Mouse (Mus musculus): Measurements from ENCODE around the gene Tulp1. TPM values are rescaled to one million over a fixed set of nuclear protein-coding genes. Genes with fewer than 3 reads are reported as not detected.
A peak's percentile ranks its signal among the peaks of the same experiment; 100 is the strongest.

Gene Tulp1
- total RNA-seq (2021) (not detected), polyA plus RNA-seq (2012; rRNA removed) (0.38 TPM in 1 of 2 replicates, not detected in the other)
- long read RNA-seq, result 0 reads

- H3K9ac ChIP-seq (ENCODE audit: low read depth, low read length), result no peak within 1 kb of the TSS
- H3K27me3 ChIP-seq (ENCODE audit: control insufficient read depth, insufficient read depth, low read length), result peaks cover 5% of the 10 kb centered on the region; the same call in 1 of the 2 replicates
- TF ChIP-seq EP300 (IDR thresholded peaks at IDR 0.05; ENCODE audit: insufficient read depth, low read depth, low read length) (no peak), CTCF (IDR thresholded peaks at IDR 0.05) (no peak), POLR2A (IDR thresholded peaks at IDR 0.05; ENCODE audit: insufficient read depth, low read depth, low read length) (no peak)
These were observed at the start of gene Tulp1 for GRCm38 (mm10) chr17:28365122-28365521. TSS of gene Tulp1 (minus strand) at chr17:28365222.

GRCm38 (mm10) chr17:28411381-28411960 is 46.4 kb upstream of the Tulp1 start:
- TF ChIP-seq CTCF (IDR thresholded peaks at IDR 0.05) (no peak), POLR2A (IDR thresholded peaks at IDR 0.05; ENCODE audit: insufficient read depth, low read depth, low read length) (no peak), EP300 (IDR thresholded peaks at IDR 0.05; ENCODE audit: insufficient read depth, low read depth, low read length) (no peak)
- intact Hi-C loops (cut with DNase I), result no loop called here
- no peak for DNase-seq
- Histone ChIP-seq H3K4me1 (ENCODE audit: control insufficient read depth, insufficient read depth, low read length) (peaks cover 5% of the 10 kb centered on the region), H3K9ac (ENCODE audit: low read depth, low read length) (no peak overlapping the region), H3K27ac (no peak overlapping the region), H3K27me3 (ENCODE audit: control insufficient read depth, insufficient read depth, low read length) (no peaks in the 10 kb centered on the region), H3K4me3 (no peak overlapping the region), H3K36me3 (ENCODE audit: control insufficient read depth, insufficient read depth, low read length) (no peaks in the 10 kb centered on the region), H3K79me2 (replicated peaks; ENCODE audit: control insufficient read depth, insufficient read depth, low read length) (no peaks in the 10 kb centered on the region)
- 62% methylated on average over 10 of the region's 10 CpGs for WGBS

More at GRCm38 (mm10) chr17:28365122-28365521, at the start of gene Tulp1:
- no peak within 1 kb of the TSS for H3K27ac ChIP-seq
- H3K4me1 ChIP-seq (ENCODE audit: control insufficient read depth, insufficient read depth, low read length), result peaks cover 1% of the 10 kb centered on the region; the same call in 1 of the 2 replicates
- 45% methylated on average over 8 of the region's 8 CpGs for WGBS
- no peaks in the 10 kb centered on the region for H3K36me3 ChIP-seq (ENCODE audit: control insufficient read depth, insufficient read depth, low read length)
- no peak for DNase-seq
- intact Hi-C loops (cut with DNase I), result loop anchor here (5.0 kb wide), 1 partner anchor 138 kb away; no protein-coding TSS in a partner anchor
- no peaks in the 10 kb centered on the region for H3K79me2 ChIP-seq (replicated peaks; ENCODE audit: control insufficient read depth, insufficient read depth, low read length)
- H3K4me3 ChIP-seq, result no peak within 1 kb of the TSS

GRCm38 (mm10) chr17:28410731-28411130 is 45.7 kb upstream of the Tulp1 start:
- H3K27ac ChIP-seq, result no peak overlapping the region
- intact Hi-C loops (cut with DNase I), result no loop called here
- no peak overlapping the region for H3K4me3 ChIP-seq

DNA sequence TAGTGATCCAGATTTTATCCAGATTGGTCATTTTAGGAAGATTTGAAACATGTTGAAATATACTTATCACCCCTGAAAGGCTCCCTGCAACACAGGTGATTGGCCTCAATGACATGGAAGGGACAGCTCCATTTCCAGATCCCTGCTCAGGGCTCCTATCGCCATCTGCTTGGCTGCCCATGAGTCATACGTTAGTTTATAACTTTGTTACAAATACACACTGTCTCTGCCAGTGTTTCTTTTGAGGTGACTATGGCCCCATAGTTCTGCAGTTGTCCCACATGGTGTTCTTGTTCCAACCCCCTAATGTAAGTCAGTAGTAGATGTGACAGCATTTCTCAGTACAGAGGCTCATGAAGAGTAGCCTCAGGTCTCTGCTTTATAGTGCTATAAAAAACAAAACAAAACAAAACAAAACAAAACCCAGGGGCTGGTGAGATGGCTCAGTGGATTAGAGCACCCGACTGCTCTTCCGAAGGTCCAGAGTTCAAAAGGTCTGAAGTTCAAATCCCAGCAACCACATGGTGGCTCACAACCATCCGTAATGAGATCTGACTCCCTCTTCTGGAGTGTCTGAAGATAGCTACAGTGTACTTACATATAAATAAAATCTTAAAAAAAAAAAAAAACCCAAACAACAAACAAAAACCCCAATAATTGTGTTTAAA is 43.4 kb upstream of the Tulp1 start:
- DNase-seq, result no peak
- no peak for TF ChIP-seq CTCF (IDR thresholded peaks at IDR 0.05)
- no peak for TF ChIP-seq POLR2A (IDR thresholded peaks at IDR 0.05; ENCODE audit: insufficient read depth, low read depth, low read length)
- no peak for TF ChIP-seq EP300 (IDR thresholded peaks at IDR 0.05; ENCODE audit: insufficient read depth, low read depth, low read length)
- no peaks in the 10 kb centered on the region for H3K36me3 ChIP-seq (ENCODE audit: control insufficient read depth, insufficient read depth, low read length)
- no peaks in the 10 kb centered on the region for H3K27me3 ChIP-seq (ENCODE audit: control insufficient read depth, insufficient read depth, low read length)
- H3K4me3 ChIP-seq, result no peak overlapping the region
- no peaks in the 10 kb centered on the region for H3K79me2 ChIP-seq (replicated peaks; ENCODE audit: control insufficient read depth, insufficient read depth, low read length)
- H3K27ac ChIP-seq, result no peak overlapping the region
- intact Hi-C loops (cut with DNase I), result no loop called here
- peaks cover 5% of the 10 kb centered on the region for H3K4me1 ChIP-seq (ENCODE audit: control insufficient read depth, insufficient read depth, low read length)
- WGBS, result 72% methylated on average over 5 of the region's 5 CpGs
- no peak overlapping the region for H3K9ac ChIP-seq (ENCODE audit: low read depth, low read length)

More at GRCm38 (mm10) chr17:28410731-28411130, 45.7 kb upstream of the Tulp1 start:
- no peak overlapping the region for H3K9ac ChIP-seq (ENCODE audit: low read depth, low read length)
- H3K27me3 ChIP-seq (ENCODE audit: control insufficient read depth, insufficient read depth, low read length), result no peaks in the 10 kb centered on the region
- H3K36me3 ChIP-seq (ENCODE audit: control insufficient read depth, insufficient read depth, low read length), result no peaks in the 10 kb centered on the region
- no peaks in the 10 kb centered on the region for H3K79me2 ChIP-seq (replicated peaks; ENCODE audit: control insufficient read depth, insufficient read depth, low read length)
- H3K4me1 ChIP-seq (ENCODE audit: control insufficient read depth, insufficient read depth, low read length), result peaks cover 5% of the 10 kb centered on the region
- WGBS, result 92% methylated on average over 4 of the region's 4 CpGs
- TF ChIP-seq EP300 (IDR thresholded peaks at IDR 0.05; ENCODE audit: insufficient read depth, low read depth, low read length), result no peak
- no peak for DNase-seq

- no peaks in the 10 kb centered on the region for H3K27me3 ChIP-seq (ENCODE audit: control insufficient read depth, insufficient read depth, low read length)
- H3K4me3 ChIP-seq, result no peak overlapping the region
- H3K79me2 ChIP-seq (replicated peaks; ENCODE audit: control insufficient read depth, insufficient read depth, low read length), result no peaks in the 10 kb centered on the region
- TF ChIP-seq CTCF (IDR thresholded peaks at IDR 0.05) (peak; percentile 99), EP300 (IDR thresholded peaks at IDR 0.05; ENCODE audit: insufficient read depth, low read depth, low read length) (peak; percentile 97), POLR2A (IDR thresholded peaks at IDR 0.05; ENCODE audit: insufficient read depth, low read depth, low read length) (no peak)
- H3K4me1 ChIP-seq (ENCODE audit: control insufficient read depth, insufficient read depth, low read length), result peaks cover 5% of the 10 kb centered on the region
- intact Hi-C loops (cut with DNase I), result loop anchor here (1.0 to 2.0 kb wide), 4 partner anchors 25 to 121 kb away; no protein-coding TSS in a partner anchor
- no peak overlapping the region for H3K27ac ChIP-seq
- no peak overlapping the region for H3K9ac ChIP-seq (ENCODE audit: low read depth, low read length)
- DNase-seq, result peak; percentile 79 to 83
- 36% methylated on average over 15 of the region's 15 CpGs for WGBS
- H3K36me3 ChIP-seq (ENCODE audit: control insufficient read depth, insufficient read depth, low read length), result no peaks in the 10 kb centered on the region
These were observed 42.6 kb upstream of the Tulp1 start for GRCm38 (mm10) chr17:28407418-28408250.

Measured in heart, adult 2 months (tissue).